Mouse (Mus musculus): ENCODE measurements around the gene Nepn. TPM values are rescaled to one million over a fixed set of nuclear protein-coding genes. Genes with fewer than 3 reads are reported as not detected.

The Nepn gene
- polyA plus RNA-seq, 1 experiment from 2014 or later = 0.55 TPM

- ATAC-seq (ENCODE audit: low FRiP score, low TSS enrichment) = no peak
- H3K4me2 ChIP-seq (replicated peaks; ENCODE audit: low read depth) = peak overlapping the region; percentile 69
- peak overlapping the region; percentile 95 for H3K9ac ChIP-seq (ENCODE audit: low read length)
- H3K4me1 ChIP-seq (replicated peaks; ENCODE audit: control insufficient read depth, insufficient read depth) = 0 out of 2 replicates have a peak, but pooled peaks cover 5% of the 10 kb centered on the region
- peak overlapping the region; percentile 96 for H3K4me3 ChIP-seq (ENCODE audit: low read depth, low read length)
- TF ChIP-seq CTCF (IDR thresholded peaks at IDR 0.05; ENCODE audit: low read depth) (no peak), EP300 (optimal IDR thresholded peaks at IDR 0.05) (no peak)
- H3K9me3 ChIP-seq (ENCODE audit: control insufficient read depth, low read length) = no peaks in the 10 kb centered on the region
- DNase-seq (ENCODE audit: low spot score) = no peak
- H3K27ac ChIP-seq (replicated peaks) = peak overlapping the region; percentile 5; the same call in 1 of the 2 replicates
- 24% methylated on average over 5 of the region's 5 CpGs for WGBS
- no peaks in the 10 kb centered on the region for H3K27me3 ChIP-seq (ENCODE audit: control insufficient read depth, insufficient read depth, low read length)
- no peaks in the 10 kb centered on the region; the same call in 1 of the 2 replicates for H3K36me3 ChIP-seq (ENCODE audit: control insufficient read depth, insufficient read depth, low read length)
These were observed 30.2 kb downstream of the Nepn start for GRCm38 (mm10) chr10:52418931-52419330.

DNA sequence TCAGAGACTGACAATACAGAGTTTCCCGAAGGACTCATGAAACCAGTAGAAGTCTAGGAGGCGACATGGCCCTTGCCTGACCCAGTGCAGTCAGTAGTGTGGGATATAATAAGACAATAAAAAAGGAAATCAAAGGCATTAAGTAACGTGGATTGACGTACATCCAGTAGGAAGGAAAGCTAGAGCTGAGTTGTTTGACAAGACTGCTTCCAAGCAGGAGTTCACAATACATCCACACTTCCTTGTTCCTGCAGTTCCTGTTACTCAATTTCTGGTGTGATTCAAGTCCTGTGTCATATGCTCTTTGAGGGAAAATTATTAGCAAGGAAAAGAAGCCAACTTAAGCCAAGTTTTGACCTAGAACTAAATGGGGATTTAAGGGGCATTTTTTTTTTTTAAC lies 30.6 kb downstream of the Nepn start:
- Histone ChIP-seq H3K36me3 (ENCODE audit: control insufficient read depth, insufficient read depth, low read length) (no peaks in the 10 kb centered on the region; the same call in 1 of the 2 replicates), H3K27ac (replicated peaks) (peak overlapping the region; percentile 5; the same call in 1 of the 2 replicates), H3K27me3 (ENCODE audit: control insufficient read depth, insufficient read depth, low read length) (no peaks in the 10 kb centered on the region), H3K4me2 (replicated peaks; ENCODE audit: low read depth) (peak overlapping the region; percentile 69), H3K9me3 (ENCODE audit: control insufficient read depth, low read length) (no peaks in the 10 kb centered on the region), H3K4me3 (ENCODE audit: low read depth, low read length) (peak overlapping the region; percentile 96; the same call in 1 of the 2 replicates), H3K4me1 (replicated peaks; ENCODE audit: control insufficient read depth, insufficient read depth) (0 out of 2 replicates have a peak, but pooled peaks cover 5% of the 10 kb centered on the region), H3K9ac (ENCODE audit: low read length) (no peak overlapping the region; the same call in 1 of the 2 replicates)
- no peak for TF ChIP-seq CTCF (IDR thresholded peaks at IDR 0.05; ENCODE audit: low read depth)
- 52% methylated on average over 4 of the region's 4 CpGs for WGBS
- ATAC-seq (ENCODE audit: low FRiP score, low TSS enrichment) (no peak), DNase-seq (ENCODE audit: low spot score) (no peak)

GRCm38 (mm10) chr10:52420526-52420925 lies 31.8 kb downstream of the Nepn start:
- ATAC-seq (ENCODE audit: low FRiP score, low TSS enrichment) (no peak), DNase-seq (ENCODE audit: low spot score) (no peak)
- Histone ChIP-seq H3K4me1 (replicated peaks; ENCODE audit: control insufficient read depth, insufficient read depth) (0 out of 2 replicates have a peak, but pooled peaks cover 5% of the 10 kb centered on the region), H3K36me3 (ENCODE audit: control insufficient read depth, insufficient read depth, low read length) (no peaks in the 10 kb centered on the region; the same call in 1 of the 2 replicates), H3K27ac (replicated peaks) (no peak overlapping the region; the same call in 1 of the 2 replicates), H3K4me3 (ENCODE audit: low read depth, low read length) (no peak overlapping the region), H3K4me2 (replicated peaks; ENCODE audit: low read depth) (no peak overlapping the region), H3K9me3 (ENCODE audit: control insufficient read depth, low read length) (no peaks in the 10 kb centered on the region), H3K9ac (ENCODE audit: low read length) (no peak overlapping the region), H3K27me3 (ENCODE audit: control insufficient read depth, insufficient read depth, low read length) (no peaks in the 10 kb centered on the region)
- 80% methylated on average over 1 of the region's 1 CpGs for WGBS
- TF ChIP-seq CTCF (IDR thresholded peaks at IDR 0.05; ENCODE audit: low read depth) (no peak), EP300 (optimal IDR thresholded peaks at IDR 0.05) (no peak)

GRCm38 (mm10) chr10:52421716-52422115 lies 32.9 kb downstream of the Nepn start:
- Histone ChIP-seq H3K27ac (replicated peaks) (no peak overlapping the region), H3K4me1 (replicated peaks; ENCODE audit: control insufficient read depth, insufficient read depth) (0 out of 2 replicates have a peak, but pooled peaks cover 7% of the 10 kb centered on the region), H3K4me2 (replicated peaks; ENCODE audit: low read depth) (no peak overlapping the region), H3K36me3 (ENCODE audit: control insufficient read depth, insufficient read depth, low read length) (no peaks in the 10 kb centered on the region; the same call in 1 of the 2 replicates), H3K9me3 (ENCODE audit: control insufficient read depth, low read length) (no peaks in the 10 kb centered on the region), H3K9ac (ENCODE audit: low read length) (no peak overlapping the region), H3K27me3 (ENCODE audit: control insufficient read depth, insufficient read depth, low read length) (no peaks in the 10 kb centered on the region), H3K4me3 (ENCODE audit: low read depth, low read length) (no peak overlapping the region)
- TF ChIP-seq CTCF (IDR thresholded peaks at IDR 0.05; ENCODE audit: low read depth) = no peak
- no peak for TF ChIP-seq EP300 (optimal IDR thresholded peaks at IDR 0.05)
- no peak for ATAC-seq (ENCODE audit: low FRiP score, low TSS enrichment)
- 84% methylated on average over 6 of the region's 6 CpGs for WGBS
- DNase-seq (ENCODE audit: low spot score) = no peak

- H3K27me3 ChIP-seq (ENCODE audit: control insufficient read depth, insufficient read depth, low read length) = no peaks in the 10 kb centered on the region
- peak; percentile 57 for TF ChIP-seq CTCF (IDR thresholded peaks at IDR 0.05; ENCODE audit: low read depth)
- TF ChIP-seq EP300 (optimal IDR thresholded peaks at IDR 0.05) = no peak
- H3K9ac ChIP-seq (ENCODE audit: low read length) = no peak overlapping the region
- no peak overlapping the region for H3K4me2 ChIP-seq (replicated peaks; ENCODE audit: low read depth)
- H3K36me3 ChIP-seq (ENCODE audit: control insufficient read depth, insufficient read depth, low read length) = no peaks in the 10 kb centered on the region; the same call in 1 of the 2 replicates
- peak; percentile 20 for DNase-seq (ENCODE audit: low spot score)
- H3K9me3 ChIP-seq (ENCODE audit: control insufficient read depth, low read length) = no peaks in the 10 kb centered on the region
- no peak overlapping the region for H3K27ac ChIP-seq (replicated peaks)
- no peak for ATAC-seq (ENCODE audit: low FRiP score, low TSS enrichment)
- H3K4me1 ChIP-seq (replicated peaks; ENCODE audit: control insufficient read depth, insufficient read depth) = 0 out of 2 replicates have a peak, but pooled peaks cover 7% of the 10 kb centered on the region
- WGBS = 69% methylated on average over 2 of the region's 2 CpGs
- no peak overlapping the region for H3K4me3 ChIP-seq (ENCODE audit: low read depth, low read length)
These were observed 34.3 kb downstream of the Nepn start for GRCm38 (mm10) chr10:52423097-52423496.

- no peak overlapping the region for H3K27ac ChIP-seq (replicated peaks)
- no peaks in the 10 kb centered on the region for H3K36me3 ChIP-seq (ENCODE audit: control insufficient read depth, insufficient read depth, low read length)
- ATAC-seq (ENCODE audit: low FRiP score, low TSS enrichment) (no peak), DNase-seq (ENCODE audit: low spot score) (no peak)
- H3K4me1 ChIP-seq (replicated peaks; ENCODE audit: control insufficient read depth, insufficient read depth) = 0 out of 2 replicates have a peak, but pooled peaks cover 2% of the 10 kb centered on the region
- 62% methylated on average over 7 of the region's 7 CpGs for WGBS
- H3K4me2 ChIP-seq (replicated peaks; ENCODE audit: low read depth) = no peak overlapping the region
- no peak overlapping the region for H3K4me3 ChIP-seq (ENCODE audit: low read depth, low read length)
- no peaks in the 10 kb centered on the region for H3K9me3 ChIP-seq (ENCODE audit: control insufficient read depth, low read length)
- no peak overlapping the region for H3K9ac ChIP-seq (ENCODE audit: low read length)
- TF ChIP-seq CTCF (IDR thresholded peaks at IDR 0.05; ENCODE audit: low read depth) (no peak), EP300 (optimal IDR thresholded peaks at IDR 0.05) (no peak)
- no peaks in the 10 kb centered on the region for H3K27me3 ChIP-seq (ENCODE audit: control insufficient read depth, insufficient read depth, low read length)
These were observed 37.7 kb downstream of the Nepn start for GRCm38 (mm10) chr10:52426314-52426980.
